ENCODE assay signal across 9 mouse cellular contexts in the genomic region with DNA sequence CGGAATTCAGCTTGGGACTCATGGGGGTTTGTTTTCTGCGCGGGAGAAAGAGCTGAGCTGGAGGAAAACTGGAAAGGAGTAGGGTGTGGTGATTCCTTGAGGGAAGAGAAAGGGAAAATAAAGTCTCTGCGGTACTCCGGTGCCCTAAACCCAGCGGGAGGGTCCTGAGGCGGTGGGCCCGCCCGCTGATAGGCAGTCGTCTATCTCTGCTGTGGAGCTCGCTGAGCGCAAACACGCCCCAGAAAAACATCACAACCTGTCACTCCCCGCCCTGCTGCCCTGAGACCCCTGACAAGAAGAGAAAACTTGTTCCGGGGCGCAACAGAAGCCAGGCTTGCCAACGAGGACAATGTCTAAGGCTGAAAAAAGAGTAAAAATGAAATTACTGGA. TPM values are rescaled to one million over a fixed set of nuclear protein-coding genes. Genes with fewer than 3 reads are reported as not detected.
DNase-seq lines count a peak whose midpoint lies in the region; ATAC-seq and TF ChIP-seq lines count a peak whose summit lies in the region.
"Had no signal": no experiment of that assay in that cellular context is flagged by ENCODE, and none has a peak within 500 bp of the region (broad histone marks: within the 10 kb centered on the region; RNA-seq: fewer than 3 reads in every experiment).

No protein-coding gene starts in this region.

- peaks cover 27% of the 10 kb centered on the region for H3K27me3 ChIP-seq in lung, embryonic 15.5 days
- H3K27me3 ChIP-seq in hindbrain, postnatal 0 days (ENCODE audit: insufficient read depth, low read length) = no peaks in the 10 kb centered on the region

- peak overlapping the region; percentile 95 for H3K4me2 ChIP-seq in lung, embryonic 15.5 days
- peak overlapping the region; percentile 91 for H3K4me2 ChIP-seq in hindbrain, postnatal 0 days (ENCODE audit: low read depth, low read length)

- DNase-seq in adrenal gland, postnatal 10 days = peak; percentile 4
- DNase-seq in adrenal gland, postnatal 14 days = no peak
- DNase-seq in lung, postnatal 36 days = no peak
- DNase-seq in hindbrain, postnatal 0 days (ENCODE audit: low spot score) = peak; percentile 52
- peak; percentile 2 for DNase-seq in naive thymus-derived CD4-positive, alpha-beta T cell, adult 2 months (ENCODE audit: low read depth)
- DNase-seq in thymus, adult 18-20 months = no peak
- no peak for DNase-seq in thymus, postnatal 0 days (ENCODE audit: low spot score)

- ATAC-seq in lung, embryonic 15.5 days (ENCODE audit: borderline replicate concordance, extremely low read depth, low FRiP score, low TSS enrichment) = no peak
- ATAC-seq in hindbrain, postnatal 0 days = 0 out of 2 replicates have a peak, but pooled peaks have one; percentile 24

- H3K4me1 ChIP-seq in lung, embryonic 15.5 days = 0 out of 2 replicates have a peak, but pooled peaks cover 6% of the 10 kb centered on the region
- H3K4me1 ChIP-seq in hindbrain, postnatal 0 days (ENCODE audit: insufficient read depth, low read length) = no peaks in the 10 kb centered on the region; the same call in 1 of the 2 replicates

- TF ChIP-seq CTCF in hindbrain, postnatal 0 days (IDR thresholded peaks at IDR 0.05; ENCODE audit: low read depth) = no peak

- H3K27ac ChIP-seq in lung, embryonic 15.5 days = no peak overlapping the region
- peak overlapping the region; percentile 88 for H3K27ac ChIP-seq in hindbrain, postnatal 0 days

- H3K4me3 ChIP-seq in lung, embryonic 15.5 days = peak overlapping the region; percentile 55
- H3K4me3 ChIP-seq in hindbrain, postnatal 0 days (ENCODE audit: low read length) = peak overlapping the region; percentile 91
- H3K4me3 ChIP-seq: myocyte had no signal

- no peak overlapping the region for H3K9ac ChIP-seq in lung, embryonic 15.5 days
- peak overlapping the region; percentile 86 for H3K9ac ChIP-seq in hindbrain, postnatal 0 days (replicated peaks; ENCODE audit: low read length)

- H3K36me3 ChIP-seq in lung, embryonic 15.5 days = no peaks in the 10 kb centered on the region
- no peaks in the 10 kb centered on the region for H3K36me3 ChIP-seq in hindbrain, postnatal 0 days (ENCODE audit: insufficient read depth, low read length)

- WGBS in lung, embryonic 15.5 days = under 1% methylated on average over 17 of the region's 17 CpGs
- 0% methylated on average over 17 of the region's 17 CpGs for WGBS in hindbrain, postnatal 0 days

- no peaks in the 10 kb centered on the region for H3K9me3 ChIP-seq in lung, embryonic 15.5 days
- H3K9me3 ChIP-seq in hindbrain, postnatal 0 days (ENCODE audit: low read length) = no peaks in the 10 kb centered on the region

RNA-seq across cellular contexts. Expression of gene Rtn1, which starts 1.1 kb away (rescaled TPM):
- total RNA-seq in adrenal gland, postnatal 10 days (2021) = 10 to 100 TPM; 29.8 to 52.9 TPM
- total RNA-seq in adrenal gland, postnatal 14 days (2021) = 19.1 and 37.3 TPM in 2 replicates
- 10.5 and 16.5 TPM in 2 replicates for polyA plus RNA-seq in lung, embryonic 15.5 days (2015; fragmentation: Nextera tagmentation; extraction: Ambion mirVana)
- total RNA-seq in hindbrain, postnatal 0 days (2014; rRNA removed) = 1,721 and 1,894 TPM in 2 replicates
- 3,263 and 3,445 TPM in 2 replicates for polyA plus RNA-seq in hindbrain, postnatal 0 days (2015; fragmentation: Nextera tagmentation; extraction: Ambion mirVana)
- 0.75 and 1.3 TPM in 2 replicates for polyA plus RNA-seq in thymus, postnatal 0 days (2015; fragmentation: Nextera tagmentation; extraction: Ambion mirVana)
- polyA plus RNA-seq: myocyte had no signal

RNA-seq across cellular contexts. Expression of gene Lrrc9, which starts 34.0 kb away (rescaled TPM):
- total RNA-seq in adrenal gland, postnatal 10 days (2021) = 1 to 10 TPM; 2.1 to 3.2 TPM
- total RNA-seq in adrenal gland, postnatal 14 days (2021) = 2.9 and 4.4 TPM in 2 replicates
- polyA plus RNA-seq in lung, embryonic 15.5 days (2015; fragmentation: Nextera tagmentation; extraction: Ambion mirVana) = 0.25 and 0.54 TPM in 2 replicates
- 3.1 and 3.7 TPM in 2 replicates for total RNA-seq in hindbrain, postnatal 0 days (2014; rRNA removed)
- polyA plus RNA-seq in hindbrain, postnatal 0 days (2015; fragmentation: Nextera tagmentation; extraction: Ambion mirVana) = 2.9 and 3.8 TPM in 2 replicates
- polyA plus RNA-seq in thymus, postnatal 0 days (2015; fragmentation: Nextera tagmentation; extraction: Ambion mirVana) = 1.3 and 1.7 TPM in 2 replicates
- polyA plus RNA-seq: myocyte had no signal

Comparison
In these comparisons a context has a peak if more than half of its experiments do, and no peak if none do; other contexts are left out.
1. DNase-seq: peak in adrenal gland, postnatal 10 days (single experiment), hindbrain, postnatal 0 days (single experiment) and naive thymus-derived CD4-positive, alpha-beta T cell, adult 2 months (single experiment); none in adrenal gland, postnatal 14 days (single experiment), lung, postnatal 36 days (single experiment), thymus, adult 18-20 months (0 of 2) and thymus, postnatal 0 days (single experiment).
2. RNA of gene Rtn1, which starts 1.1 kb away (total RNA-seq): 1,721 to 1,894 TPM in hindbrain, postnatal 0 days; 29.8 to 52.9 TPM in adrenal gland, postnatal 10 days and 19.1 to 37.3 TPM in adrenal gland, postnatal 14 days; every median in the first group is over 10 times any median in the second.